Mouse (Mus musculus): ENCODE results near the gene Ror1. TPM values are rescaled to one million over a fixed set of nuclear protein-coding genes. Genes with fewer than 3 reads are reported as not detected.

The Ror1 gene
- polyA plus RNA-seq, 1 experiment: 10.8 TPM

DNA sequence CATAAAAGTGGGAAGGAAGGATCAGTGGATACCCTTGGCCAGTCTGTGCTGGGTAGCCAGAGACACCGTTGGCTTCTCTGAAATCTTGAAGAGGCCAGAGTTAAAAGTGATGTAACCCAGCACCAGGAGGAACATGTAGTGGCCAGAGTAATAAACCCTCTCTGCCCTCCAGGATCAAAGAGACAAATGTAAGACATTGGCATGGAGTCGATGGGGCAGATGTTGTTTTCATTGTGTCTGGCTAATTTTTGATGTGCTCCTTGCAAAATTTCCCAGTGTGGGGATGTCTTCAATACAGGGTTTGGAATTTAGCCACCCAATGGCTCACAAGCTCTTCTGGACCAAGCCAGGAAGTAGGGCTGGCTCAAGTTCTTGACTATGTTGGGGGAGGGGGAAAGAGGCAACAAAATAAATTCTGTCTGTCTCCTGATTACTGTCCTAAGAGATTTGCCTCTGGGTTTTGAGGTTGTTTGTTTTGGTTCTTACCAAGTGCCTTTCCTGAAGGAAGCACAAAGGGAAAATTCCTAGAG, 333.8 kb downstream of the Ror1 start:
- no peaks in the 10 kb centered on the region for H3K4me1 ChIP-seq (ENCODE audit: control insufficient read depth, insufficient read depth, low read length)
- TF ChIP-seq POLR2A (IDR thresholded peaks at IDR 0.05; ENCODE audit: low read depth, low read length) (no peak), CTCF (IDR thresholded peaks at IDR 0.05; ENCODE audit: borderline replicate concordance, insufficient read depth, low read length) (no peak)
- no peak overlapping the region for H3K27ac ChIP-seq (ENCODE audit: insufficient read depth, low read length)
- no peak overlapping the region for H3K4me3 ChIP-seq (ENCODE audit: insufficient read depth, low read length)

DNA sequence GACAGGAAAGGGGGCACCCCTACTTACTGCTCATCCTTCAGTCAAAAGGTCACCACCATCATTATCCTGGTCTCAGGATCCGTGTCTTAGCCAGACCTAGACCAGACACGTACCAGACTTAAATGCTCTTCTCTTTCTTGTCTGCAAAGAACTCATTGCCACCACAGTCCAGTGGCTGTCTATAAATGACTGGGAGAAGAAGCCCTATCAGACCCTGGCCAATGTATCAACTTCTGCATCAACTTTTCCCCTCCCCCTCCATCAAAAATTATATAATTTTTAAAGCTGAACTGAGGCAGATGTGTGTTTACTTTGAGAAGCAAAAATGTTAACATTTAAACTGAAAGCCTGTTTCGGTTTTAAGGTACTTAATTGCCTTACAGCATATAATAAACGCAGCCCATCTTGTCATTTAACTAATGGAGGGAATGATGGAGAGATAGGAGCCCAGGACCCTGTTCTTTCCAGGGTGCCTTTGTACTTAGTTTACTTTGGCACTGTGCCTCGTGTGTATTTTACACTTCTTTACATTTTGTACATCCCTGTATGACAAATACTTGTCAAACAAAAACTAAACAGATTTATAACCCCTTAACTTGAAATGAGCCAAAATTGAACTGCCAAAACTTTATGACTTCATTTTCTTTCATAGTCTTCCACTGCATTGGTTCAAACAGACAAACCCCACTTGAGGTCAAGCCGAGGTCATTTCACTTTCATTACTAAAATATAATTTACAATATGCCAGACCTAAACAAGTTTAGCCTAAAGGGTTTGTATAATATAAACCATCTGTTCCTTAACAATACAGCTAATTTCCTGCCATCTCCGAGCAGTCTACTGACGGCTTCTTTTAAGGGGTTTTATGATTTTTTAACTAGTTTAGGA, 339.9 kb downstream of the Ror1 start:
- Histone ChIP-seq H3K4me3 (ENCODE audit: insufficient read depth, low read length) (no peak overlapping the region), H3K4me1 (ENCODE audit: control insufficient read depth, insufficient read depth, low read length) (no peaks in the 10 kb centered on the region), H3K27ac (ENCODE audit: insufficient read depth, low read length) (no peak overlapping the region)
- TF ChIP-seq POLR2A (IDR thresholded peaks at IDR 0.05; ENCODE audit: low read depth, low read length) (no peak), CTCF (IDR thresholded peaks at IDR 0.05; ENCODE audit: borderline replicate concordance, insufficient read depth, low read length) (no peak)

DNA sequence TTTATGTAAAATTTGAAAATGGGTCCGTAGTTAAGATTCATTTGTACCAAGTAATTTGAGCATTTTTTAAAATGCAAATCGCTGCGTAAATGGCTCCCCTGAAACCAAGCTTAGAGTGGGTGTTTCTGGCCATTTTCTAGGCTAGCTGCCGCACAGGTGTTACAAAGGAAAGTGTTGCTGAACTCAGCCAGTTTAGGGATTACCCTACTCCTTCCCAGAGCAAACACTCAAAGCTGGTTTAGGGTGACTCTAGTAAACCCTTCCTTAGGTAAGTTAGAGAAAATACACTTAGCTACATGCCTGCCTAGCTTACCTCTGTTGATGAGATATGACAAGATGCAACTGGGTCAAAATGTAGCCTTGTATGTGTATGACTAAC, 340.6 kb downstream of the Ror1 start:
- Histone ChIP-seq H3K27ac (ENCODE audit: insufficient read depth, low read length) (no peak overlapping the region), H3K4me3 (ENCODE audit: insufficient read depth, low read length) (no peak overlapping the region), H3K4me1 (ENCODE audit: control insufficient read depth, insufficient read depth, low read length) (no peaks in the 10 kb centered on the region)
- TF ChIP-seq CTCF (IDR thresholded peaks at IDR 0.05; ENCODE audit: borderline replicate concordance, insufficient read depth, low read length) (no peak), POLR2A (IDR thresholded peaks at IDR 0.05; ENCODE audit: low read depth, low read length) (no peak)

DNA sequence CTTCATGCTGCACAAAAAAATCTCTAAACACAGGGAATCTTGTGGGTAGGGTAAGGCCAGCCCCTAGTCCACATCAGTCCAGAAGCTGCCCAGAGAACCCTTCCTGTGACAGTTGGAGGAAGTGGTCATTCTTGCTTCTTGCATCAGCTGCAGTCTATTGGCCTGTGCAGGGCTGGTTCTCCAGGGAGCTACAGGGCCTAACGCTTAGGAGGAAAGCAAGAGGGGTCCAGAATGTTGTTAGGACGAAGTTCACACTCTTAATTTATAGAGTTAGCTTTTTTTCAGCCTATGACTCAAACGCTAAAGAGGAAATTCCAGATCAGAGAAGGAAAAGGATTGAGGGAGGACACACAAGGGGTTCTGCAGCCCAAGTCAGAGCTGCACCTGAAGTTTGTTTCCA, 351.3 kb downstream of the Ror1 start:
- TF ChIP-seq POLR2A (IDR thresholded peaks at IDR 0.05; ENCODE audit: low read depth, low read length) (no peak), CTCF (IDR thresholded peaks at IDR 0.05; ENCODE audit: borderline replicate concordance, insufficient read depth, low read length) (no peak)
- no peak overlapping the region for H3K4me3 ChIP-seq (ENCODE audit: insufficient read depth, low read length)
- no peak overlapping the region for H3K27ac ChIP-seq (ENCODE audit: insufficient read depth, low read length)
- H3K4me1 ChIP-seq (ENCODE audit: control insufficient read depth, insufficient read depth, low read length): 0 out of 2 replicates have a peak, but pooled peaks cover 2% of the 10 kb centered on the region

DNA sequence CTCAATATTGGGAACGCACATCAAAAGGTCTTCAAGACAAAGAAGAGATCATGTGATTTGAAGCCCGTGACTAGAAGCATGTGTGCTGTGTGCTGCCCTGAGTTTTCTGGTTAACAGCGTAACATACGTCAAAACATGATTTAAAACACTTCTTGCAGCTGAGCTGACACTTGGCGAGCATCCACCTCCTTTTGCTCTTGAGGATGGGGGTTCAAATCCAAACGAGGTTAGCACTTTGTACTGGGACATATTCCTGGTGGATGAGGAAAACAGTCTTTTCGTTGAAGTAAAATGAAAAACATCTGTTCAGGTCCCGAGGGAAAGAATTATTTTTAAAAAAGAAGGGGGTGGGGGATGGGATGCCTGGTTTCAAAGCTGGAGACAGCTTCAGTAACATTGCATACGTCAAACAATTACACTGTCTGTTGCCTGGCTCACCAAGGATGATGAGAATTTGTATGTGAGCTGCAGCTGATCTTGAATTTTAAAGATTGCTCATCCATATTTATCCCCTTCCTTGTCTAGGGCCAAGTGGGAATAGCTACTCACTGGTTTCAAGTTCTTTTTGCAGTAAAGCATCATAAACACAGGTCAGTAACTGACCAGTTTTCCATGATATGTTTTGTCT, 367.0 kb downstream of the Ror1 start:
- H3K27ac ChIP-seq (ENCODE audit: insufficient read depth, low read length): no peak overlapping the region
- H3K4me1 ChIP-seq (ENCODE audit: control insufficient read depth, insufficient read depth, low read length): no peaks in the 10 kb centered on the region
- TF ChIP-seq CTCF (IDR thresholded peaks at IDR 0.05; ENCODE audit: borderline replicate concordance, insufficient read depth, low read length) (no peak), POLR2A (IDR thresholded peaks at IDR 0.05; ENCODE audit: low read depth, low read length) (no peak)
- no peak overlapping the region for H3K4me3 ChIP-seq (ENCODE audit: insufficient read depth, low read length)

DNA sequence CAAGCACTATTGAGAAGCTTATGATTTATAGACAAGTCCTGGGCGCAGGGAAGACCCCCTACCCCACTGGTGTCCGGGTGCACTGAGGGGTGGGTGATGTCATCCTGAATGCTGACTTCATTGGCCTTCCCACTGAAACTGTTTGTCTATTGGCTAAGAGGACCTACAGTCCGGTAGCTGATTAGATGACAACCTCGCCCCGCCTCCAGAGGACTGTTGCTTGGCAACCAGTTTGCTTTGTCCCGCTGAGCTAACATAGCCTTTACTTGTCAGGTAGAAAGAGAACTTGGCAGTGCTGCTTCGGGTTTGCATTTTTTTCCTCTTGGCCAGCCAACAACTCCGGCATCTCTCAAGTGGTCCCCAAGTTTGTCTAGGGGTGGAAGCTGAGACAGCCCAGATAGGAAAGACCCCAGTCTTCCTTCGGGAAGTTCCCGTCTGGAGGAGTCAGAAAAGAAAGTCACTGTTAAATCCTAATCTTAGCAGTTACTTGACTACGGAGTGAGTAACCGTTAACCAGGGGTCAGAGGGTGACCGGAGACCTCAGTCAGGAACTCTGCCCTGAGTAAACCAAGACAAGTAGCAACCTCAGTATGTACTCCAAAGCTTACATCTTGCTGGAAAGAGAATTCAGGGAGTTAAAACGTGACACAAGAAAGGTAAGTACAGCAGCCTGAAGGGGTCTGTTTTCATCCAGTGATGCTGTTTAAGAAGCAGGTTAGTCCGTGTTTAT, 383.2 kb downstream of the Ror1 start, which contains the start of gene Ube2u:
Ube2u (plus strand) TSS at position 258 of the 730 bp plus-strand sequence.
- TF ChIP-seq CTCF (IDR thresholded peaks at IDR 0.05; ENCODE audit: borderline replicate concordance, insufficient read depth, low read length) (no peak), POLR2A (IDR thresholded peaks at IDR 0.05; ENCODE audit: low read depth, low read length) (no peak)
- no peak within 1 kb of the TSS for H3K27ac ChIP-seq (ENCODE audit: insufficient read depth, low read length)
- no peaks in the 10 kb centered on the region for H3K4me1 ChIP-seq (ENCODE audit: control insufficient read depth, insufficient read depth, low read length)
- no peak within 1 kb of the TSS for H3K4me3 ChIP-seq (ENCODE audit: insufficient read depth, low read length)

DNA sequence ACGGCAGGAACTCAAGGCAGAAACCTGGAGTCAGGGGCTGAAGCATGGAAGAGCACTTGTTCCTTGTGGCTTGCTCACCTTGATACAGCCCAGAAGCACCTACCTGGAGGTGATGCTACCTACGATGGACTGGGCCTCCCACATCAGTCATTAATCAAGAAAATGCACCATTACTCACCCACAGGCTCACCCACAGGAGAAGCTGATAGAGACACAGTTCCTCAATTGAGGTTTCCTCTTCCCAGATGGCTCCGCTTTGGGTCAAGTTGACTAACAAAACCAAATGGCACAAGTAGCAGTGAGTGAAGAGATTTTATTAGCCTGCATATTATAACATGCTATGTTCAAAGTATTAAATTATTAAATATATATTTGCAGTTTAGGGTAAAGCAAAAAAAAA, 392.9 kb downstream of the Ror1 start:
- no peak overlapping the region for H3K27ac ChIP-seq (ENCODE audit: insufficient read depth, low read length)
- TF ChIP-seq CTCF (IDR thresholded peaks at IDR 0.05; ENCODE audit: borderline replicate concordance, insufficient read depth, low read length) (no peak), POLR2A (IDR thresholded peaks at IDR 0.05; ENCODE audit: low read depth, low read length) (no peak)
- H3K4me3 ChIP-seq (ENCODE audit: insufficient read depth, low read length): no peak overlapping the region
- no peaks in the 10 kb centered on the region for H3K4me1 ChIP-seq (ENCODE audit: control insufficient read depth, insufficient read depth, low read length)

Other genes with a start within 250 kb of the Ror1 start
- 39.3 and 39.7 TPM in 2 replicates for gene Pgm1, start 166.4 kb upstream of the Ror1 start, polyA plus RNA-seq (2011; ENCODE audit: insufficient read length, low read depth, missing spikeins)
- 7.1 and 10.4 TPM in 2 replicates for gene Itgb3bp, start 166.0 kb upstream of the Ror1 start, polyA plus RNA-seq (2011; ENCODE audit: insufficient read length, low read depth, missing spikeins)

All from embryonic fibroblast, embryonic 13.5 days (primary cell).